In the genomic region with DNA sequence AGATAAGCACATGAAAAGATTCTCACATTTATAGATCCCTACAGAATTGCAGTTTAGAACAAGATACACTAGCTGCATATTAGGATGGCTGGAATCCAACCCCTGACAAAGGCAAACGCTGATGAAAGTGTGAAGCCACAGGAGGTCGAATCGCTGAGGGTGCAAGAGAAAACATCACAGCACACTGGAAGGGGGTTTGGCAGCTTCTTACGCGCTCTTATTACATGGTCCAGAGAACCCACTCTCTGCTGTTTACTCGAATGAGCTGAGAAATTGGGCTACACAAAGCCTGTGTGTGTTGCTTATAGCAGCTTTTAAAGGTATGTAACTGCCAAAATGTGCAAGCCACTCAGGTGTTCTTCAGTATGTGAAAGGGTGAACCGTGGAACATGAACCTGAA, we compare ENCODE assay signal across 29 mouse cellular contexts.
DNase-seq lines count a peak whose midpoint lies in the region; ATAC-seq lines count a peak whose summit lies in the region.
"Had no signal": no experiment of that assay in that cellular context is flagged by ENCODE, and none has a peak within 500 bp of the region (broad histone marks: within the 10 kb centered on the region; RNA-seq: fewer than 3 reads in every experiment).

No protein-coding gene starts in this region.

- ATAC-seq in forebrain, embryonic 15.5 days (replicated peaks), result peak; percentile 57
- ATAC-seq in limb, embryonic 15.5 days (ENCODE audit: insufficient number of reproducible peaks, low FRiP score, low TSS enrichment, low read depth), result 0 out of 2 replicates have a peak, but pooled peaks have one; percentile 15
- ATAC-seq: intestine, embryonic 16.5 days had no signal

- no peak overlapping the region for H3K4me2 ChIP-seq in forebrain, embryonic 15.5 days (replicated peaks)
- H3K4me2 ChIP-seq in limb, embryonic 15.5 days, result no peak overlapping the region
- H3K4me2 ChIP-seq: embryonic facial prominence, embryonic 13.5 days; heart, embryonic 11.5 days; hindbrain, embryonic 15.5 days; liver, embryonic 13.5 days had no signal

- DNase-seq in forebrain, embryonic 10.5 days (ENCODE audit: extremely low spot score, low spot score), result no peak
- DNase-seq in left cerebral cortex, postnatal 4 days, result peak; percentile 49
- DNase-seq in left cerebral cortex, postnatal 14 days (ENCODE audit: low spot score in 2 of 2), result no peak
- peak; percentile 26 for DNase-seq in retina, postnatal 1 day
- no peak for DNase-seq in retina, embryonic 14.5 days (ENCODE audit: low spot score)
- no peak for DNase-seq in spleen, postnatal 36 days (ENCODE audit: low spot score in 2 of 2)
- DNase-seq: adrenal gland, adult 2 months; adrenal gland, postnatal 36 days; B cell, adult 2 months; cerebellum, adult 9-10 months; embryo, embryonic 11 days; gastrocnemius, postnatal 25 days; heart, adult 18-20 months; heart, postnatal 4 days; kidney, adult 9 months; kidney, postnatal 14 days; layer of hippocampus, adult 9-11 months; liver, embryonic 13.5 days; lung, adult 18-20 months; lung, postnatal 10 days; right cerebral cortex, postnatal 25 days; thymus, postnatal 14 days had no signal

- H3K9me3 ChIP-seq in forebrain, embryonic 15.5 days, result no peaks in the 10 kb centered on the region
- no peaks in the 10 kb centered on the region for H3K9me3 ChIP-seq in forebrain, embryonic 10.5 days
- H3K9me3 ChIP-seq in limb, embryonic 15.5 days, result no peaks in the 10 kb centered on the region
- H3K9me3 ChIP-seq: embryonic facial prominence, embryonic 13.5 days; hindbrain, embryonic 15.5 days; liver, embryonic 13.5 days had no signal

- WGBS in forebrain, embryonic 15.5 days, result 25% methylated on average over 7 of the region's 7 CpGs
- WGBS in forebrain, embryonic 10.5 days, result 77% methylated on average over 7 of the region's 7 CpGs
- 45% methylated on average over 7 of the region's 7 CpGs for WGBS in limb, embryonic 15.5 days

- intact Hi-C loops in left cerebral cortex, postnatal 4 days (cut with DNase I), result no loop called here
- intact Hi-C loops in left cerebral cortex, postnatal 14 days (cut with DNase I), result no loop called here

- H3K27ac ChIP-seq in forebrain, embryonic 15.5 days (replicated peaks), result 0 out of 2 replicates have a peak overlapping the region, but pooled peaks have one; percentile 17
- H3K27ac ChIP-seq in forebrain, embryonic 10.5 days, result no peak overlapping the region
- H3K27ac ChIP-seq in limb, embryonic 15.5 days, result no peak overlapping the region
- H3K27ac ChIP-seq: embryonic facial prominence, embryonic 13.5 days; hindbrain, embryonic 15.5 days; liver, embryonic 13.5 days had no signal

- no peak overlapping the region for H3K4me3 ChIP-seq in forebrain, embryonic 15.5 days
- no peak overlapping the region for H3K4me3 ChIP-seq in forebrain, embryonic 10.5 days
- no peak overlapping the region for H3K4me3 ChIP-seq in limb, embryonic 15.5 days
- H3K4me3 ChIP-seq: embryonic facial prominence, embryonic 13.5 days; erythroblast, embryonic 14.5 days; hindbrain, embryonic 15.5 days; liver, embryonic 13.5 days had no signal

- no peaks in the 10 kb centered on the region for H3K36me3 ChIP-seq in forebrain, embryonic 15.5 days
- H3K36me3 ChIP-seq in forebrain, embryonic 10.5 days (replicated peaks), result no peaks in the 10 kb centered on the region
- H3K36me3 ChIP-seq in limb, embryonic 15.5 days, result no peaks in the 10 kb centered on the region
- H3K36me3 ChIP-seq: embryonic facial prominence, embryonic 13.5 days; hindbrain, embryonic 15.5 days; liver, embryonic 13.5 days had no signal

- no peak overlapping the region for H3K9ac ChIP-seq in forebrain, embryonic 15.5 days (replicated peaks)
- no peak overlapping the region for H3K9ac ChIP-seq in limb, embryonic 15.5 days
- H3K9ac ChIP-seq: embryonic facial prominence, embryonic 13.5 days; hindbrain, embryonic 15.5 days; liver, embryonic 13.5 days had no signal

- H3K27me3 ChIP-seq in forebrain, embryonic 15.5 days, result no peaks in the 10 kb centered on the region
- H3K27me3 ChIP-seq in forebrain, embryonic 10.5 days (ENCODE audit: poor library complexity, severe bottlenecking), result no peaks in the 10 kb centered on the region
- H3K27me3 ChIP-seq in limb, embryonic 15.5 days, result no peaks in the 10 kb centered on the region
- H3K27me3 ChIP-seq: embryonic facial prominence, embryonic 13.5 days; hindbrain, embryonic 15.5 days; liver, embryonic 13.5 days had no signal

- peaks cover 4% of the 10 kb centered on the region; the same call in 1 of the 2 replicates for H3K4me1 ChIP-seq in forebrain, embryonic 15.5 days
- H3K4me1 ChIP-seq in forebrain, embryonic 10.5 days, result peaks cover 7% of the 10 kb centered on the region
- peaks cover 4% of the 10 kb centered on the region; the same call in 1 of the 2 replicates for H3K4me1 ChIP-seq in limb, embryonic 15.5 days
- H3K4me1 ChIP-seq: embryonic facial prominence, embryonic 13.5 days; hindbrain, embryonic 15.5 days; liver, embryonic 13.5 days had no signal

Comparison
In these comparisons a context has a peak if more than half of its experiments do, and no peak if none do; other contexts are left out.
1. DNase-seq: peak in left cerebral cortex, postnatal 4 days (single experiment) and retina, postnatal 1 day (single experiment); none in forebrain, embryonic 10.5 days (single experiment), left cerebral cortex, postnatal 14 days (0 of 2), retina, embryonic 14.5 days (single experiment) and spleen, postnatal 36 days (0 of 2).